Mouse (Mus musculus) lung, embryonic 16.5 days (tissue): ENCODE data around the gene Ccdc12. TPM values are rescaled to one million over a fixed set of nuclear protein-coding genes. Genes with fewer than 3 reads are reported as not detected.

Source experiments
- ATAC-seq: fragments of 200-750 bp; cut with Nextera tagmentation; 2 replicates; pipeline ENCODE4 v1.8.0; 2017; ENCODE audit warnings: low read depth, mild to moderate bottlenecking, moderate library complexity
- H3K27ac ChIP-seq: fragments of 300-500 bp; sonication (generic); 2 replicates; pipeline ENCODE4 v1.5.1; 2014; ENCODE audit warnings: mild to moderate bottlenecking, control low read depth, low read length
- H3K27me3 ChIP-seq: fragments of 300-500 bp; sonication (generic); 2 replicates; pipeline ENCODE4 v1.6.1; 2014; ENCODE audit warnings: low read depth, low read length, mixed read lengths; ENCODE audit not compliant: control insufficient read depth, insufficient read depth
- H3K36me3 ChIP-seq: fragments of 300-500 bp; sonication (generic); 2 replicates; pipeline ENCODE4 v1.6.1; 2014; ENCODE audit warnings: low read length; ENCODE audit not compliant: control insufficient read depth, insufficient read depth
- H3K4me1 ChIP-seq: fragments of 300-500 bp; sonication (generic); replicated peaks from 2 replicates; pipeline ENCODE4 v1.6.1; 2014; ENCODE audit warnings: low read length, mixed read lengths; ENCODE audit not compliant: control insufficient read depth, insufficient read depth
- H3K4me2 ChIP-seq: fragments of 300-500 bp; sonication (generic); 2 replicates; pipeline ENCODE4 v1.6.1; 2014; ENCODE audit warnings: low read depth, low read length, control low read depth
- H3K4me3 ChIP-seq: fragments of 300-500 bp; sonication (generic); 2 replicates; pipeline ENCODE4 v1.5.1; 2014; ENCODE audit warnings: mild to moderate bottlenecking, low read length, control low read depth
- H3K9ac ChIP-seq: fragments of 300-500 bp; sonication (generic); 2 replicates; pipeline ENCODE4 v1.6.1; 2014; ENCODE audit warnings: low read length, control low read depth
- H3K9me3 ChIP-seq: fragments of 300-500 bp; sonication (generic); 2 replicates; pipeline ENCODE4 v1.6.1; 2016; ENCODE audit warnings: low read length; ENCODE audit not compliant: control insufficient read depth
- WGBS: fragments of 180-500 bp; shearing (Covaris S2); extraction: QIAGEN DNeasy Blood & Tissue Kit; methylation state at CpG from one replicate; pipeline ENCODE4 v1.1.7; 2014; 5-methylcytosine and 5-hydroxymethylcytosine counted together
- polyA plus RNA-seq: library from polyadenylated mRNA; unstranded; fragments of >200 nt; fragmentation: Nextera tagmentation; extraction: Ambion mirVana; gene quantifications from 2 replicates; pipeline ENCODE4 v1.2.1, GENCODE M21; 2015

The Ccdc12 gene
- polyA plus RNA-seq, 1 experiment from 2014 or later: 160 TPM

GRCm38 (mm10) chr9:110654726-110655650 lies 1.3 kb upstream of the Ccdc12 start:
- peaks cover 9% of the 10 kb centered on the region; the same call in 1 of the 2 replicates for H3K27me3 ChIP-seq
- WGBS: 77% methylated on average over 19 of the region's 19 CpGs
- H3K9me3 ChIP-seq: no peaks in the 10 kb centered on the region
- peaks cover 40% of the 10 kb centered on the region for H3K4me1 ChIP-seq
- peaks cover 8% of the 10 kb centered on the region; the same call in 1 of the 2 replicates for H3K36me3 ChIP-seq
- peak overlapping the region; percentile 93 for H3K4me2 ChIP-seq
- ATAC-seq: no peak
- H3K9ac ChIP-seq: no peak overlapping the region
- peak overlapping the region; percentile 85 for H3K27ac ChIP-seq
- no peak overlapping the region for H3K4me3 ChIP-seq

DNA sequence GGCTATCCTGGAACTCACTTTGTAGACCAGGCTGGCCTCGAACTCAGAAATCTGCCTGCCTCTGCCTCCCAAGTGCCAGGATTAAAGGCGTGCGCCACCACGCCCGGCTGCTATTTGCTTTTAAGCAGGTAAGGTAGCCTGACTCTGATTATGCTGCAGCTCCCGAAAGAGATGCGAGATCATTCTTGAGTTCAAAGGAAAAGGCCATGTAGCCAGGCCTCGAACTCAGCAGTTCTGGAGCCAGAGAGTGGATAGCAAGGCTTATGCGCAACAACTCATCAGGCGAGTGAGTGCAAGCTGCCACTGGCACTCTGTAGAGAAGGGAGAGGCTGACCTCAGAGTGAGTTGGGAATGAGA lies 674 bp upstream of the Ccdc12 start:
- H3K27me3 ChIP-seq: peaks cover 9% of the 10 kb centered on the region; the same call in 1 of the 2 replicates
- peak overlapping the region; percentile 51 for H3K4me2 ChIP-seq
- H3K27ac ChIP-seq: peak overlapping the region; percentile 85
- 70% methylated on average over 10 of the region's 10 CpGs for WGBS
- no peaks in the 10 kb centered on the region for H3K9me3 ChIP-seq
- no peak for ATAC-seq
- peak overlapping the region; percentile 7; the same call in 1 of the 2 replicates for H3K9ac ChIP-seq
- H3K36me3 ChIP-seq: peaks cover 8% of the 10 kb centered on the region; the same call in 1 of the 2 replicates
- H3K4me3 ChIP-seq: peak overlapping the region; percentile 64
- peaks cover 40% of the 10 kb centered on the region for H3K4me1 ChIP-seq

GRCm38 (mm10) chr9:110657474-110658078 lies 1.3 kb downstream of the Ccdc12 start:
- WGBS: 61% methylated on average over 13 of the region's 13 CpGs
- Histone ChIP-seq H3K36me3 (peaks cover 8% of the 10 kb centered on the region; the same call in 1 of the 2 replicates), H3K27me3 (peaks cover 9% of the 10 kb centered on the region; the same call in 1 of the 2 replicates), H3K4me3 (peak overlapping the region; percentile 64), H3K4me1 (peaks cover 33% of the 10 kb centered on the region), H3K9me3 (no peaks in the 10 kb centered on the region), H3K4me2 (peak overlapping the region; percentile 82), H3K27ac (no peak overlapping the region), H3K9ac (peak overlapping the region; percentile 76)
- no peak for ATAC-seq

GRCm38 (mm10) chr9:110659521-110659920 lies 3.2 kb downstream of the Ccdc12 start:
- WGBS: 88% methylated on average over 12 of the region's 12 CpGs
- no peak for ATAC-seq

GRCm38 (mm10) chr9:110660208-110660607 lies 3.9 kb downstream of the Ccdc12 start:
- H3K9me3 ChIP-seq: no peaks in the 10 kb centered on the region
- no peak overlapping the region for H3K27ac ChIP-seq
- no peak overlapping the region for H3K4me2 ChIP-seq
- peaks cover 24% of the 10 kb centered on the region for H3K4me1 ChIP-seq
- H3K36me3 ChIP-seq: peaks cover 8% of the 10 kb centered on the region; the same call in 1 of the 2 replicates
- 79% methylated on average over 2 of the region's 2 CpGs for WGBS
- H3K9ac ChIP-seq: no peak overlapping the region
- ATAC-seq: no peak
- no peaks in the 10 kb centered on the region for H3K27me3 ChIP-seq
- no peak overlapping the region for H3K4me3 ChIP-seq

More at GRCm38 (mm10) chr9:110659521-110659920, 3.2 kb downstream of the Ccdc12 start:
- Histone ChIP-seq H3K4me2 (no peak overlapping the region), H3K9me3 (no peaks in the 10 kb centered on the region), H3K27me3 (no peaks in the 10 kb centered on the region), H3K4me3 (no peak overlapping the region), H3K36me3 (peaks cover 8% of the 10 kb centered on the region; the same call in 1 of the 2 replicates), H3K9ac (no peak overlapping the region), H3K4me1 (peaks cover 26% of the 10 kb centered on the region), H3K27ac (no peak overlapping the region)

- no peak overlapping the region for H3K4me2 ChIP-seq
- WGBS: 59% methylated on average over 7 of the region's 7 CpGs
- no peaks in the 10 kb centered on the region for H3K27me3 ChIP-seq
- peaks cover 8% of the 10 kb centered on the region; the same call in 1 of the 2 replicates for H3K36me3 ChIP-seq
- H3K4me3 ChIP-seq: no peak overlapping the region
- ATAC-seq: no peak
- H3K9ac ChIP-seq: no peak overlapping the region
- H3K27ac ChIP-seq: no peak overlapping the region
- H3K9me3 ChIP-seq: no peaks in the 10 kb centered on the region
- H3K4me1 ChIP-seq: peaks cover 22% of the 10 kb centered on the region
Observed at GRCm38 (mm10) chr9:110660856-110661612, 4.7 kb downstream of the Ccdc12 start.

- Histone ChIP-seq H3K9me3 (no peaks in the 10 kb centered on the region), H3K27me3 (no peaks in the 10 kb centered on the region), H3K4me3 (no peak overlapping the region), H3K36me3 (peaks cover 8% of the 10 kb centered on the region; the same call in 1 of the 2 replicates), H3K27ac (no peak overlapping the region), H3K4me2 (no peak overlapping the region), H3K9ac (no peak overlapping the region), H3K4me1 (peaks cover 24% of the 10 kb centered on the region)
- 61% methylated on average over 1 of the region's 1 CpGs for WGBS
- ATAC-seq: no peak
Observed at GRCm38 (mm10) chr9:110662844-110663243, 6.5 kb downstream of the Ccdc12 start.

GRCm38 (mm10) chr9:110665912-110666311 lies 9.6 kb downstream of the Ccdc12 start:
- Histone ChIP-seq H3K9me3 (no peaks in the 10 kb centered on the region), H3K36me3 (no peaks in the 10 kb centered on the region), H3K27me3 (no peaks in the 10 kb centered on the region), H3K9ac (peak overlapping the region; percentile 31), H3K4me2 (peak overlapping the region; percentile 23), H3K27ac (peak overlapping the region; percentile 74), H3K4me3 (no peak overlapping the region), H3K4me1 (peaks cover 30% of the 10 kb centered on the region)
- WGBS: 18% methylated on average over 4 of the region's 4 CpGs
- peak; percentile 65 for ATAC-seq
